Mouse (Mus musculus) small intestine, adult 2 months (tissue): ENCODE measurements around the gene Pias3.
"Not testable (repeated sequence)": the region's sequence is repeated elsewhere in the genome, so short reads cannot be mapped to it uniquely, and the experiment has no call there.

ENCODE experiments used
- CTCF ChIP-seq: fragments of 200-500 bp; IDR thresholded peaks from 2 replicates; pipeline ENCODE4 v1.5.1; 2012; ENCODE audit warnings: low read depth, mild to moderate bottlenecking, control low read depth, inconsistent platforms, low read length, moderate library complexity, mixed read lengths; ENCODE audit not compliant: insufficient replicate concordance, insufficient read length; ENCODE audit errors: extremely low read depth
- POLR2A ChIP-seq: fragments of 200-500 bp; IDR thresholded peaks from 2 replicates; pipeline ENCODE4 v1.6.1; 2012; ENCODE audit warnings: low read depth, mild to moderate bottlenecking, control low read depth, inconsistent platforms, low read length, moderate library complexity

DNA sequence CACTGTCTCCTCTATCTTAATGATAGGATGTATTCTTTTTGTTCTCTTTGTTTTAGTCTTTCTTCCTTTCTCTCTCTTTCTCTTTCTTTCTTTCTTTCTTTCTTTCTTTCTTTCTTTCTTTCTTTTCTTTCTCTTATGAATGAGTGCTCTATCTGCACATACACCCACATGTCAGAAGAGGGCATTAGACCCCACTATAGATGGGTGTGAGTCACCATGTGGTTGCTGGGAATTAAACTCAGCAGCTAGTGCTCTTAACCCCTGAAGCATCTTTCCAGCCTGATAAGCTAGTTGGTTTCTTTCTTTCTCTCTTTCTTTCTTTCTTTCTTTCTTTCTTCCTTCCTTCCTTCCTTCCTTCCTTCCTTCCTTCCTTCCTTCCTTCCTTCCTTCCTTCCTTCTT is 44.1 kb downstream of the Pias3 start:
- not testable (repeated sequence) for TF ChIP-seq CTCF, POLR2A
